Mouse (Mus musculus) frontal cortex, postnatal 14 days (tissue): ENCODE data around the gene Litaf.

Source experiments
- DNase-seq, 2 experiments: peaks; one replicate each; pipeline ENCODE4 v3.0.0; 2022; ENCODE audit warnings: low spot score in 2 of 2

Gene Litaf

DNA sequence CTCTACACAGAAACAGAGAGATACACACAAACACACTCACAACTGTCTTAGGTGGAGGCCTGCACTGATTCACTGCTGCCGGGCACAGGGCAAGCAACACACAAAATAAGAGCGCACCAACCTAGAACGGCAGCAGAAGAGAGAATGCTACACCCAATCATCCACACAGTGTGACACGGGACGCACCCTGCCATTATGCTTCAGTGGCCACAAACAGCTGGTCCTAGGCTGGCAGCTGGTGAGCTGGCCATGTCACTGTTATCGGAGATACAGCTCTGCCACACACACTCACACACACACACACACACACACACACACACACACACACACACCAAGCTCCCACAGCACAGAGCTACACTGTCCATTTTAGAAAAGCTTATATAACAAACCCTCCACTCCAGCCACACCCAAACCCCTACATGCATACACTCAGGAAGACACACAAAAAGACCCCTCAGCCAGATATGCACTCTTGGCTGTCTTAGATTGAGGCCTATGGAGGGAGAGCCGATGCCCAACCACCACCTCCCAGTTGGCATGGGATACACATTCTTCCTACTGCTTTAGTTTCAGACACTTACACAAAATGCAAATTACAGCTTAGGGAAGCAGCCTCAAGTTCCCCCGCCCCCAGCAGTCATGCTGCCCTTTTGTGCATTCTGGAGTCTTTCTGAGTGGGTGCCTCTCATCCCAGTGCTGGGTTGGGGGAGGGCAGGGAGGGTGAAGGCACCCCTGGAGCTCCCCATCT is 108.8 kb downstream of the Litaf start:
- peak in 1 of 2 experiments; percentile 34 for DNase-seq

DNA sequence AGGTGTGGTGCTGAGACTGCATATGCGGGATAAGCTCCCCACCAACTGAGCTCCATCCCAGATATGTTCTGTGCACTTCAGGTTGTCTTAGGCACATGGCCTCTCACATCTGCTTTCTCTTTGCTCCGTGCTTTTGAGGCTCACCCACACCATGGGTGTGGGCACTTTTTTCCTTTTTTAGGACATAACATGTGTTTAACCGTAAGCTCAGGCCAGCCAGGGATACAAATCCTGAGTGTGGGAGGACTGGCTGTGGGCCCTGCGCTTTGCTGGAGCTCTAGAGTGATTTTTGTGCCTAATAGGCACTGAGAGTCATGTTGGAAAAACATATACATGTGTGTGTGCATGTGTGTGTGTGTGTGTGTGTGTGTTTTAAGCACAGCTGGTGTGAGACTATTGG is 110.9 kb downstream of the Litaf start:
- peak in 1 of 2 experiments; percentile 39 for DNase-seq

DNA sequence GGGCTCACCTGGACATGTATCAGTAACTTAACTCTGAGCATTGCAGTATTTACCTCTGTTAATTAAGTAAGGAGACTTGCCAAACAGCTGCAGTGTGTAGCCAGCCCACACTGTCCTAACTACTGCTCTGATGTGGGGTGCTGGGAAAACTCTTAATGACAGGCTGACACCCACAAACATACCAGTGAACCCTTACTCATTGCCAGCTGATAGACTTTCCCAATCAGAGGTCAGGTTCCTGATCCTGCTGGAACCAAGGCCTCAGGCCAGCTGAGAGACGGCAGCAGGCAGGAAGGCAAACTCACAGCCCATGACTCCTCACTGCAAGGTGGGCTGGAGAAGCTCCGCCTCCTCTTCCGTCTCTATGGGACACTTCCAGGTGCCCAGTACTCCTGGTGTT is 113.1 kb downstream of the Litaf start:
- no peak for DNase-seq

DNA sequence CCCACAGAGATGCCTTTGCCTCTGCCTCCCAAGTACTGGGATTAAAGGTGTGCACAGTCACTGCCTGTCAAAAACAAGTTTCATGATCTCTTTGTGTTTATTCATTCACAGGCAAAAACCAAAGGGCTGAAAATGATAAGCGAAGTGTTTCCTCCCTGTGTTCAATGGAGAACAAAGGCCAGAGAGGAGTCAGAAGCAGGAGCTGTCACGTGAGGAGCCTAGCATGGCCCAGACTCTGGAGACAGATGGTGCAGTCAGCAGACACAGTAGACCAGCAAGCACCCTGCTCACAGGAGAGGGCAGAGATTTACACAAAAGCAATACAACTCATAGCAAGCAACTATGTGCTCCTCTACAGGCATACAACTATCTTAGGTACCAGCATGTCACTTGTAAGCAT is 113.9 kb downstream of the Litaf start:
- DNase-seq = no peak

DNA sequence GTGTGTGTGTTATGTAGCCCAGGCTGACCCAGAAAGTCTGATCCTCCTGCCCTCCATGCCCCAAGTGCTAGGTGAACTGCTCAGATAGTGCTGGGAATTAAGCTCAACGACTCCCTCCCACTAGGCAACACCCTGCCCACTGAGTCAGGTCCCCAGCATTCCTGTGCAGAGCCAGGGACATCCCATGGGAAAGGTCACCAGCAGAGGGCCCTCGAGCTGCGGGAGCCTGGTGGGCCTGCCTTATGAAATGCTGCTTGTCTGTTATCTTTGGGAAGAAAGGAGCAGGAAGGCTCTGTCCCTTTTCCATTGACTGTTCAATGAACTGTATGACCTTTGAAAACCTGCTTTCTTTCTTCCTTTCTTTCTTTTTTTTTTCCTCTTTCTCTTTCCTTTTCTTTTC is 114.4 kb downstream of the Litaf start:
- no peak for DNase-seq

DNA sequence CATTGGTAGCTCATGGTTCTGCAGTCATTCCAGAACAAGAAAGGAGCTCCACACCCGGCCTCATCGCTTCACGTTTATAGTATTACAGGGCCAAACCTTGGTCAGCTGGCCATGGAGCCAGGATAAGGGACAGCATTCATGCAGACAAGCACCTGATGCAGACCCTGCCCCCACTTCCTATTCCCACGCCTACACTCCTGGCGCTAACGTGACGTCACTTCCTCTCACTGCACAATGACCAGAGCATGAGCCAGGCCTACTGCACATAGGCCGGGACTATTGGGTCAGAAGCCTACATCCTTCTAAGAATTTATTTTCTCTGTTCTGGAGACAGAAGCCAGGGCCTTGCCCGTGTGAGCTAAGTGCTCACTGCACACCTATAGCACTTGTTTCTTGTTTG is 115.4 kb downstream of the Litaf start:
- no peak for DNase-seq

DNA sequence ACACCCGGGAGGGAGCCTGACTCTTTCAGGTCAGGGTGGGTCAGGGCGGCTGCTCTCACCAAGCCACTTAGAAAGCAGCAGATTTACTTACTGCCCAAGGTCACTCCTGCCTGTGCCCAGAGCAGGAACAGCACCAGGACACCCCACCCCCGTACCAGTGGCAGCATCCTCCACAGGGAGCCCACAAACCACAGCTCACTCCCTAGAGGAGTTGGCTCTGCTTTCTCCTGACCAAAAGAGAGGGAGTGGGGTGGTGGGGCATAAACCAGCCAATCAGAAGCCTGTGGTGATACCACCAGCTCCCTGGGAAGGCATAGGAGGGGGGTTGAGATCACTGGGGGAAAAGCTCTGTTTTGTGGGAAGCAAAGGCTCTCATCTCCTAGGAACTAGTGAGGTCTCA is 118.2 kb downstream of the Litaf start:
- no peak for DNase-seq

DNA sequence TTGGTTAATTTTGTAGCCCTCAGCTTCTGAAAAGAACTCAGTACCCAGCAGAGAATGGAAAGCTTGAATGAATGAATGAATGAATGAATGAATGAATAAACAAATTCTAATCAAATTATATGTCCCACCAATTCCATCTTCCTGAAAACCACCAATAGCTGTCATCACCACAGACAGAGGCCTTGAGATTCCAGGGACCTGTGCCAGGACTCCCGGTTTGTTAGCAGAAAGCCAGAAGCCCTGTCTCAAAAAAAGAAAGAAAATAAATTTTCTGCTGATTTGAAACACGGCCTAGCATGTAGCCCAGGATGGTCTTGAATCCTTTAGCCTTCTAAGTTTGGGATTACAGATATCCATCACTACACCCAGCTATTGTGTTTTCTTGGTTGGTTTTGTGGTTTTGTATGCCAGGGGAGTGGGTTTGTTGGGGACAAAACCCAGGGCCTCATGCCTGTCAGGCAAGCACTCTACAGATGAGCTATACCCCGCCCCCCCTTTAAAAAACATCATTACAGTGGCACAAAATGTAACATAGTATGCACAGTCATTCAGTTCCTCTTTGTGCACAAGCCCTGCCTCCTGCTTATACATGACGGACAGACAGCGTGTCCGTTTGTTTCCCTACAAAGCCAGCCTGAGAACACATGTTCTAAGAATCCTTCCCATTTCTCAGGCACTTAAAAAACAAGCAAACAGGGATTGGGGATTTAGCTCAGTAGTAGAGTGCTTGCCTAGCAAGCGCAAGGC is 120.4 kb downstream of the Litaf start:
- DNase-seq = no peak

DNA sequence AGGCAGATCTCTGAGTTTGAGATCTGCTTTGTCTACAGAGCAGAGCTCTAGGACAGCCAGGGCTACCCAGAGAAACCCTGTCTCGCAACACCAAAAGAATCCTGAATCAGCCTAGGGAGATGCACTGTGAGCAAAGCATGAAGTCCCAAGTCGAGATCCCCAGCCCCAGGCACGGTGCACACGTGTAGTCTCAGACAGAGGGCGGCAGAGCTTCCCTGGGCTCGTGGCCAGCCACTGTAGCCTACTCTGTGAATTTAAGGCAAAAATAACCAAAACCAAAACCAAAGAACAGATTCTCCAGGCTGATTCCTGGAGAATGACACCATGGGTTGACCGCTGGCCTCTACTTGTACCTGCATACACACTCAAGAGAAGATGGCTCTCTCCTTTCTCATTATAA is 121.4 kb downstream of the Litaf start:
- no peak for DNase-seq

DNA sequence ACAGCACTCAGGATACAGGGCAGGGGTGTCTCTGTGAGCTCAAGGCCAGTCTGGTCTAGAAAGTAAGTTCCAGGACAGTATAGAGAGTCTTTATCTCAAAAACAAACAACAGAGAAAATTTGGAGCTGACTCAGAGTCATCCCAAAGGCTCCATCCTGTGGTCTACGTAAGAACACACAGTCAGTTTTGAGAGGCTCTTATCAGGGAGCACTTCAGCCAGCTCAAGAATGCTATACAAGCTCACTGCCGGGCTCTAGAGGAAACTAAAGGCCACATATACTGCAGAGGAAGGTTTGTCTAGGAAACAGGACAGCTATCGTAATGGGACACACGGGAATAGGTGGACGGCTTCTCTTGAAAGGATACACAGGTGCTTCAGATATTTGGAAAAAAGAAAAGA is 122.7 kb downstream of the Litaf start:
- DNase-seq = no peak

DNA sequence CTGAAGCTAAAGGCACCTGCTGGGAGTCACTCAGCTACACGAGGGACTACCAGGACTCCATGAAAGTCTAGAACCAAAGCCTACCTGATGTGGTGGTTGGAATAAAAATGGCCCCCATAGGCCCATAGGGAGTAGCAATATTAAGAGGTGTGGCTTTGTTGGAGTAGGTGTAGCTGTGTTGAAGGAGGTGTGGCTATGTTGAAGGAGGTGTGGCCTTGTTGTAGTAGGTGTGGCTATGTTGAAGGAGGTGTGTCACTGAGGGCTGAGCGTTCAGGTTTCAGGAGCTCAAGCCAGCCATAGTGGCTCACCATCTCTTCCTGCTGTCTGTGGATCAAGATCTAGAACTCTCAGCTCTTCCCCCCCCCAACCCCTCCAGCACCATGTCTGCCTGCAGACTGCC is 125.3 kb downstream of the Litaf start:
- DNase-seq = no peak

DNA sequence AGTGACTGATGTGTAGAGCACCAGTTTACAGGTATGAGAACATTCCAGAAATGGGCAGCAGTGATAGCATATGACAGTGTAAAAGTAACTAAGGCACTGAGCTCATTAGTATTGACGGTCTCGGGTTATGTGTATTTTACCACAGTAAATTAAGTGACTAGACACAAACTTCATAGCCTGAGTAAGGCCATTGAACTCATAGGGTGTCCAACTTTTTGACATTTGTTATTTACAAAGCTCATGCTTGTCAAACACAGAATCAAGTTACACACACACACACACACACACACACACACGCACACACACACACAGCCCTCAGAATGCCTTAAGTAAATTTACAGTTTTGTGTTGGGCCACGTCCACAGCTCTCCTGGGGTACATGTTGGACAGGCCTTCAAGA is 126.0 kb downstream of the Litaf start:
- DNase-seq = no peak

DNA sequence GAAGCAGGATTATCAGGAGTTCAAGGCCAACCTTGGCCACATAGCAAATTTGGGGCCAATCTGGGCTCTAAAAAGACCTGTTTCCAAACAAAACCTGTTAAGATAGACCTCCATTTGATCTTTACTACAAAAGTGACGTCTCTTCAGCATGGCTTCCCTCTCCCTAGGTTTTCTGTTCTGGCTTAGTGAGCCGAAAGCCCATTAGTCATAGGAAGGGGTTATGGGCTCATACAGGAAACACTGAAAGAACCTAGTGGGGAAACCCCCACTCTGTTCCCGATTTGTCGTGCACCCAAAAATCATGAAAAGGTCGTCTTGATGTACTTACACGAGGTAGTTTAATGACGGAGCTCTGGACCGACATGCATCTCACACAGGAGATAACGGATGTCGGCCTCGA is 128.5 kb downstream of the Litaf start:
- DNase-seq = no peak

DNA sequence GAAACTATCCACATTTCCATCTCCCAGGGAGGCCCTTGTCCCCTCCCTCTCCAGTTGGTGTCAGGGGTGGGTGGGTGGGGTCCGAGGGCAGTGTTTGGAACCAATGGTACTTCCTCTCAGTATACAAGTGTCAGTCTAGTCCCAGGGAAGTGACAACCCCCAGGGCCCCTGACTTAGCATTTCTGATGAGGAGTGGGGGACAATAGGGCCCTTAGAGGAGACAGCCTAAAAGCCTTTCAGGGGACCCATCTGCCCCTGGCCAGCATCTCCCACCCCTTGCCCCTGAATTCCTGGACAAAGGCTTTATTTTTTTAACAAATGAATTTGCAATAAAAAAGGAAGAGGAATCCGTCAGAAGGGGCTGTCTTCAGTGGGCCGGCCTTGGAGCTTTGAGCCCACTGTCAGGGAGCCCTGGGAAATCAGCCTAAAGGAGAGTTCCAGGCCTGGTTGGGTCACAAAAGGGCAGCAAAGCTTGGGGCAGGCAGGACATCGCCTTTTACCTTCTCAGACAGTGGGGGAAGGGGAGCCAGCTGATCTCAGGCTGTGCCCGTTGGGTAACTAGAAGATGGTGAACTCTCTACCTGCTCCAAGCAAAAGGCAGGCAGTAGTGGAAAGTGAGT is 129.1 kb downstream of the Litaf start:
- no peak for DNase-seq

DNA sequence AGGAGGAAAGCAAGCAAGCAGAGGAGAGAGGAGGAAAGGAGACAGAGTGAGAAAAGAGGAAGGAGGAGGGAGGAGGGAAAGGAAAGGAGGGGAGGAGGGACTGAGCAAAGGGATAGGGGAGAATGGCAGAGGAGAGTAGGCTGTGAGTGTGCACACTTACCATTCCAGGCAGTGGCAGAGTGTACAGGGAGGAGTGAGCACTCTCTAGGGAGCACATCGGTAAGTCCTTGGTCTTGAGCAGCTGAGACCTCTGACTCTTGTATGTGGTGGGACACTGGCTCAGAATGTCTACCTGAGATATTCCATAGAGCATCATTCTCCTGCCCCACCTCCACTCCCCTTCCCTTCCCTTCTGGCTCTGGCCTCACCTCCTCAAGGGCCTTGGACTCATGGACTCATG is 131.9 kb downstream of the Litaf start:
- DNase-seq = no peak

DNA sequence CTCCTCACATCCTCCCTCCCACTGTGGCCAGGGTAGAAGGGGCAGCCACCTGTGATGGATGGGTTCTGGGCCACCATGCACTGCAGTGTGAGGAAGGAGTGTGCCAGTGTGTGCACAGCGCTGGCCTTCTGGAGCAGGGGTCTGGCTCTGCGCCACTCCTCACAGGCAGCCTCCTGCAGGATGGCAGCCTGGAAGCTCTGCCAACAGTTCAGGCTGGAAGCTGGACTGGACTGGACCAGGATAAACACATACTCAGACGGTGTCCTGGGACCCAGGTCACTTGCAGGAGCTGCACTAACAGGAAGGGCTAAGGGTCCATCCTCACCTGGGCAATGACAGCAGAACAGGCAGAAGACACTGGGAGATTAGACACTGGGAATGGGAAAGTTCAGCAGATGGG is 132.6 kb downstream of the Litaf start:
- no peak for DNase-seq

DNA sequence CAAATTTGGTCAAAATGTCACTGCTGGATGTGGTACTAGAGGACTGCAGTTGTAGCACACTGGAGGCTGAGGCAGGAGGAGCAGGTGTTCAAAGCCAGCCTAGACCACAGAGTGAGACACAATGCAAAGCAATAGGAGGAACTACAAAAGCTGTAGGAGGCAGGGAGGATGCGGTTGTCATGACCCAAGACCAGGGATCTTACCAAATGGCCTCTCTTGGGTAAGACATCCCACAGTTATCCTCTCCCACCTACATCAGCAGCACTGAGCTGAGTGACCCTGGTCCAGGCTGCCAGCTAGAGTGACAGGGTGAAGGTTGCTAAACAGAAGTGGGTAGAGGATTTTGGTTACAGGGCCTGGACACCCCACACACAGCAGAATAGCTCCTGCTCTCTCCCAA is 138.9 kb downstream of the Litaf start:
- DNase-seq = no peak

DNA sequence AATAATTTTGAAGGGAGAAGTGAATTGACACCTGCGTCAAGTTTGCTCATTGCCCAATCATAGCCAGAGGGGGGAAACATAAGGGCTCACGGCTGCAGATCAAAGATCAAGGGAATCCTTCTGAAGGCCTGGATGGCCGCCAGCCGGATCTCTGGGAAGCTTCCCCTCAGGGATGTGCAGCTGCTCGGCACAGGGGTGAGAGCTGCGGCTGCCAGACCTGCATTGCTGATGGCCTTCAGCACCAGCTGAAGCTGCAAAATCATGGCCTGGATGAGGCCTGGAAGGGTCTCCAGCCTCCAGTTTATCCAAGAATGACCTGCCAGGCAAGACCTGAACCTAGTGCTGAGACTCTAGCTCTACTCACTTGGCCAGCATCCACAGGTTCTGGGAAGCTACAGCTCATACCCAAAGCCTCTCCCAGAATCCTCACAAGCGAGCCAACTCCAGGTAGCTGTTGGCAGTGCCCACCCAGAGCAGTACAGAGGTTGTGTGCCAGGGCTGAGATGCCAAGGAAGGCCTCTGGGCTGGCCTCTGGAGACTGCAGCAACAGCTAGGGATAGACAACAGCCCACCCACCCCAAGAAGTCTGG is 140.3 kb downstream of the Litaf start:
- DNase-seq = peak in 1 of 2 experiments; percentile 13

DNA sequence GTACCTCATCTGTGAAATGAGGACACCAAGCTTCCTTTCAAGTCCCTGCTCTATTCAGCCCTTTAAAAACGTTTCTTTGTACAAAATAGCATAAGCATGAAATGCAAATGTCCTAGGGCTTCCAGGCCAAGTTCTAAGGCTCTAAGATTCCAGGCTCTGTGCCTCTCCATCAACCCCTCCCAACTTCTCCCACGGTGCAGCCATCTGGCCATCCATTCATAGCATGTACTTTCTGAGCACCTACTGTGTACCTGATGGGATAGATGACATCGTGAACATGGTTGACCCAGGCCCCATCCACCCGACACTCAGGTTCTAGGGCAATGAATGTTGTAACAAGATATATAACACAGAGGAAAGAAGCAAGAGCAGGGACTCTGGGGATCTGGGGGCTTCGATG is 142.4 kb downstream of the Litaf start:
- no peak for DNase-seq

DNA sequence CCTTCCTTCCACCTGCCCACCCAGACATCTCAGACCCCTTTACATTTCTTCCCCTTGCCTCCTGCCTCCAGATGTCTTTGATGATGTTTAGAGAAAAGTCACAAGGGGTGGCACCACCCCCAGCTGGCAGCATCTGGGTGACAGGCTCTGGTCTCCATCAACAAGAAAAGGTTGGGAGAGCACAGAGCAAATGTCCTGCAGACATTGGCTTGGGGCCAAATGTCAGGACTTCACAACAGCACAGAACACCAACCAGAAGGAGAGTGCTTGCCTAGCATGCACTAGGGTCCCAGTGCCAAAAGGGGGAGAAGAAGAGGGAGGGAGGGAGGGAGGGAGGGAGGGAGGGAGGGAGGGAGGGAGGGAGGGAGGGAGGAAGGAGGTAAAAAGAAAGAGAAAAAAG is 146.1 kb downstream of the Litaf start:
- DNase-seq = no peak

DNA sequence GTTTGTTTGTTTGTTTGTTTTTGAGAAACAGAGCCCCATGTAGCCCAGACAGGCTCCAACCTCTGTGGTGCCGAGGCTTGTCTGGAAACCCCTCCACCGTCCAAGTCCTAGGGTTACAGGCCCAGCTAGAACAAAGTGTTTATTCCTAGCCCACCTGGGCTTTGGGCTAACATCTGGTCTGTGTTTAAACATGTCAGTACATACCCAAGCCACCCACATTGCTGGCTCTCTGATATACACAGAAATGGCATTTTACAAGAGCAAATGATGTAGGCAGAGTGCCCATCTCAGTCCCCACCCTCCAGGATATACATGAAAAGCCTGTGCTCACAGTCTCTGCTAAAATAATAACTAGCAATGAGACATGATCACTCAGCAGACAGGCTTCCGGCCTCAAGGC is 149.7 kb downstream of the Litaf start:
- no peak for DNase-seq

DNA sequence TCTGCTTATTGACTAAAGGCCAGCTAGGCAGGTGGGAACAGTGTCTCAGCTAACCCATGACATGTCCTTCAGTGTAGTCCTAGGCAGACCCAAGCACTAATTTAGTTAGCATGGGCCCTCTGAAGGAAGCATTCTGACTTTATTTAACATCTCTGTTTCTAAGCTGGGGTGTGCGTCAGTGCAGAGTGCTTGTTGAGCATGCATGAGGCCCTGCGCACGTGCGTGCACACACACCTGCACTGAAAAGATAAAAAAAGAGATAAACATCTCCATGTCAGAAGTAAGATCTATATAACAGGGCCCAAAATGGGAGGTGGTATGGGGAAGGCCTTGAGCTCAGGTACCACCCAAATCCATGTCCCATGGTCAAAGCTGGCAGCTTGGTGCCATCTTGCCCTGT is 150.9 kb downstream of the Litaf start:
- no peak for DNase-seq

DNA sequence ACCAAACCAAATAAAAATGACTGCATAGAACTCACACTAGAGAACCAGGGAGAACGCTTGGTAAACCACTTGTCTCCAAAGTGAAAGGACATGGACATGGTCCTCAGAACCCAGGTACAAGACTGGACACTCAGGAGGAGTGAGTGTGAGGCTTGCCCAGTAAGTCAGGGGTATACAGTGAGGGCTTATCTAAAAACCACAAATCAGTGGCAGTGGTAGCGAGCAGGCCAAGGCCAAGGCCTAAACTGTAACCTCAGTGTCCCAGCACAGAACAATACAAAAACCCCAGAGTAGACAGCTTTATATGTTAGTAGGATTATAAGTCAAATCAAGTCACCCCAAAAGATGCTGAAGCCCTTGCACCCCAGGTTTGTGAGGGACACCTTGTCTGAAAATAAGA is 154.9 kb downstream of the Litaf start:
- no peak for DNase-seq
